Mouse (Mus musculus): ENCODE measurements around the gene Gm5157. TPM values are rescaled to one million over a fixed set of nuclear protein-coding genes. Genes with fewer than 3 reads are reported as not detected.
"Not testable (repeated sequence)": the region's sequence is repeated elsewhere in the genome, so short reads cannot be mapped to it uniquely, and the experiment has no call there.

Gene Gm5157
- total RNA-seq (2021), result not detected

GRCm38 (mm10) chr7:21190323-21190722, at the start of gene Gm5157:
Gene Gm5157, minus strand, starts transcription at chr7:21190423.
- DNase-seq; intact Hi-C loops (cut with DNase I): not testable (repeated sequence)

GRCm38 (mm10) chr7:21161885-21162284, 28.3 kb downstream of the Gm5157 start, which contains the start of gene Vmn1r123:
Gene Vmn1r123, plus strand, starts transcription at chr7:21162185.
- intact Hi-C loops (cut with DNase I), result not testable (repeated sequence)

More at GRCm38 (mm10) chr7:21161885-21162284, 28.3 kb downstream of the Gm5157 start, which contains the start of gene Vmn1r123:
- DNase-seq, result not testable (repeated sequence)

Other genes with a start within 250 kb of the Gm5157 start
- not detected for gene Vmn1r119, start 178.0 kb downstream of the Gm5157 start, total RNA-seq (2021)
- not detected for gene Vmn1r120, start 136.6 kb downstream of the Gm5157 start, total RNA-seq (2021)
- gene Vmn1r121, start 91.9 kb downstream of the Gm5157 start, total RNA-seq (2021), result not detected
- not detected for gene Vmn1r122, start 56.3 kb downstream of the Gm5157 start, total RNA-seq (2021)
- not detected for gene Vmn1r123, start 28.2 kb downstream of the Gm5157 start, total RNA-seq (2021)
- gene Vmn1r124, start 70.2 kb upstream of the Gm5157 start, total RNA-seq (2021), result not detected
- not detected for gene Vmn1r125, start 81.8 kb upstream of the Gm5157 start, total RNA-seq (2021)
- not detected for gene Vmn1r126, start 111.0 kb upstream of the Gm5157 start, total RNA-seq (2021)
- not detected for gene Vmn1r127, start 129.4 kb upstream of the Gm5157 start, total RNA-seq (2021)
- not detected for gene Vmn1r128, start 158.9 kb upstream of the Gm5157 start, total RNA-seq (2021)
- not detected for gene Vmn1r129, start 170.9 kb upstream of the Gm5157 start, total RNA-seq (2021)
- gene Gm6882, start 242.3 kb upstream of the Gm5157 start, total RNA-seq (2021), result not detected